Mouse (Mus musculus): ENCODE results near the gene Epn2.
A peak's percentile ranks its signal among the peaks of the same experiment; 100 is the strongest.

The Epn2 gene

DNA sequence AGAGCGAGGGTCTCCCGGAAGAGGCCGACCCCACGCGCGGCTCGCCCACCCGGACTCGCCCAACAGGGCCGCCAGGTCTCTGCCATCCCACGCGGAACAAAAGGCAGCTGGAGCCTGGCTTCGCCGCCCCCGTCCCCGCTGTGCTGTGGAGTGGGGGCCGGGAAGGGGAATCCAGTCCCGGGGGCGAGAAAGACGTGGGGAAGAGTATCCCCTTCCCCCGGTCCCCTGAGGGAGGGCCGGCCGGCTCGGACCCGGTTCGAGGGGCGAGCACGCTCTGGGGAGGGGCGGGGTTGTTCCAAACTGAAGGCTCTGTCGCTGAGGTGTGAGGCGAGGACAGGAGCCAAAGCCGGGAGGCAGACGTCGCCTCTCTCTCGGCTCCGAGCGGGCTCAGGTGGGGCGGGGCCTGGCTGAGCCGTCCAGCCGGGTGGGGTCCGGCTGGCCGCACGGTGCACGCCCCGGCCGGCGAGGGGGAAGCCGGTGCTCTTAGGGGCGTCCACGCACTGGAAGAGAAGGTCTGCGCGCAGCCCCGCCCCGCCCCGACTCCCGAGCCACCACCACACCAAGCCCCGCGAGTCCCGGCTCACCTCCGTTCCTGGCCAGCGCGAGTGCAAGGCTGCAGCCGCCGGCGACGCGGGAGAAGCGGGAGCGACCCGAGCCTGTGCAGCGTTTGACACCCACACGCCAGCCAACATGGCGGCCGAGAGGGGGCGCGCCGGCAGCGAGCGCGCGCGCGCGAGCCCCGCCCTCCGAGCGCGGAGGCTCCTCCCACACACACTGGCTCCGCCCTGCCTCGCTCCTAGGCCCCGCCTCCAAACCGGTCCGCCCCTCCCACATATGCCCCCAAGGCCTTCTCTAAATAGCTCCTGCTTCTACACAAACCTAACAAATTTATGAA, at the start of gene Epn2:
Epn2 (minus strand) TSS at position 705 of the 895 bp plus-strand sequence.
- no peak for DNase-seq (ENCODE audit: low read depth in 1 of 2, low spot score in 2 of 2)

GRCm38 (mm10) chr11:61626509-61626908, 47.0 kb upstream of the Epn2 start:
- DNase-seq (ENCODE audit: low read depth in 1 of 2, low spot score in 2 of 2) = no peak

- DNase-seq (ENCODE audit: low read depth in 1 of 2, low spot score in 2 of 2) = no peak
Observed at GRCm38 (mm10) chr11:61625136-61625535, 45.6 kb upstream of the Epn2 start.

DNA sequence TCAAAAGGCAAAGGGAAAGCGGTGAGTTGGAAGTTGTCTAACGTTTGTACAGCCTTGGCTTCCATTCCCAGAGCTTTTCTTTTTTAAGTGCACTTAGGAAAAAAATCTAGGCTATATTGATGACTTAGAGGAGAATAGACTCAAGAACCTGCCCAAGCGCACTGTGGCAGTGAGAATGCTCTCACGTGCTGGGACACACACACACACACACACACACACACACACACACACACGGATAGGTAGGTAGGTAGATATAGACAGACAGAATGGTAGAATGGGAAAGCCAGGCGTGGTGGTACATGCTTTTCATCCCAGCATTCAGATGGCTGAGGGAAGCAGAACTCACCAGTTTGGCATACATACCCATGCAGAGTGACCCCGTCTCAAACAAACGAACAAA, 41.3 kb upstream of the Epn2 start:
- no peak for DNase-seq (ENCODE audit: low read depth in 1 of 2, low spot score in 2 of 2)

GRCm38 (mm10) chr11:61620254-61620670, 40.8 kb upstream of the Epn2 start:
- no peak for DNase-seq (ENCODE audit: low read depth in 1 of 2, low spot score in 2 of 2)

- DNase-seq (ENCODE audit: low read depth in 1 of 2, low spot score in 2 of 2) = no peak
Observed at GRCm38 (mm10) chr11:61619791-61620241, 40.3 kb upstream of the Epn2 start.

DNA sequence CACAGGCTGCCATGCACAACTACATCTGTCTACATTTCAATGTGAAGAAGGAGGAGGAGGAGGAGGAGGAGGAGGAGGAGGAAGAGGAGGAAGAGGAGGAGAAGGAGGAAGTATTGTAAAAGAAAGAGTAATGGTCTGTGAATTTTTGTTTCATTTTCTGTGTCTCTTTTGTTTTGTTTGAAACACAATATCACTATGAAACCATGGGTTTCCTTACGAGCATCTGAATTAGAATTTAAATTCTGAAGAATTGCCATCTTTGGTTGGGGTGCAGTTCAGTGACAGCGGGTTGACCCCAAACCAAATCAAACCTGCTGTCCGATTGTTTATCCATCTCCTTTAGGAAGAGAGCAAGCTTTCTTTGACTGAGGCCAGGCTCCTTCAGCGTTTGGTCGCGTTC, 39.9 kb upstream of the Epn2 start:
- no peak for DNase-seq (ENCODE audit: low read depth in 1 of 2, low spot score in 2 of 2)

DNA sequence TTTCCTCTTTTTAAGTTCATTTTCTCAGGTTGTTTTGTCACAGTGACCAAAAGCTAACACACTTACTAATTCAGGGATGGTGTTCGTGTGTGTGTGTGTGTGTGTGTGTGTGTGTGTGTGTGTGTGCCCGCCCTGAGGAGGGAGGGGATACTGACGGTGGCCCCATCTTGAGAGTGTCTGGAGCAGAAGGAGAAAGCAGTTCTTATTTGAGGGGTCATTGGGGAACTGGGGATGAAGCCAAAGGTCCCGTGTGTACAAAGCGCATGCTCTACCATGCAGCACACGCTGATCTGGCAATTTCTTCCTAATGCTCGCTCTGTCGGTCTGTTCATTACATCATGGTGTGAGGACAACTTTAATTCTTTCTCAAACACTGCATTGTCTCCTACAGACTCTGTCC, 39.1 kb upstream of the Epn2 start:
- DNase-seq (ENCODE audit: low read depth in 1 of 2, low spot score in 2 of 2) = no peak

GRCm38 (mm10) chr11:61618131-61618530, 38.6 kb upstream of the Epn2 start:
- no peak for DNase-seq (ENCODE audit: low read depth in 1 of 2, low spot score in 2 of 2)

DNA sequence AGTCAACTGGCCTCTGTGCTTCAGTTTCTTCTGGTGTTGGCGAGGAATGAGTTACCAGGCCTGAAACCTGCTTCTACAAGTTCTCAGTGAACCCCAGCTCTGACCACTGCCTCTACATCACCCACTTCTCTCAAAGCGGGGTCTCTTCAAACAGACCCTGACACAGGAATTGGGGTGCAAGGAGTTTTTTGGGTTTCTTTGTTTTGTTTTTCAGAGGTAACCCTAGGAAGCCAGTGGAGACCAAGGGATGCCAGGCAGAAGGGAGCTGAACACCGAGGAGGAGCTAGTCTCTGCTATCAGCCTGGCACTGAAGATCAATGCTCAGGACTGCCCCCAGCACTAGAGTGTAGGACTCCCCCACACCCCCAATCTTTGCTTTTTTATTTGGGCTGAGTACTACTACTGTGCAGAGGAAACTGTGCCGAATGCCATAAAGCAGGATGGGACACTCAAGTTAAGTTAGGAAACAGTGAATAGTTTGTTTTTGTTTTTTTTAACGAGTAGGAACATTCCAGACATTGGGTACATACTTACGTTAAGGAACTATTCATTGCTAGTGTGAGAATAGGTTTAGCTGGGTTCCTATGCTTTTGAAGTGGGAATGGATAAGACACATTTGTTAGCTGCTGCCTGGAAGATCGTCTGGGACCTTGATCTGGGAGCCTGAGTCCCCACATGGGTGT, 37.9 kb upstream of the Epn2 start:
- no peak for DNase-seq (ENCODE audit: low read depth in 1 of 2, low spot score in 2 of 2)

- DNase-seq (ENCODE audit: low read depth in 1 of 2, low spot score in 2 of 2) = no peak
Observed at GRCm38 (mm10) chr11:61616523-61617292, 37.2 kb upstream of the Epn2 start.

GRCm38 (mm10) chr11:61615686-61616522, 36.4 kb upstream of the Epn2 start:
- no peak for DNase-seq (ENCODE audit: low read depth in 1 of 2, low spot score in 2 of 2)

DNA sequence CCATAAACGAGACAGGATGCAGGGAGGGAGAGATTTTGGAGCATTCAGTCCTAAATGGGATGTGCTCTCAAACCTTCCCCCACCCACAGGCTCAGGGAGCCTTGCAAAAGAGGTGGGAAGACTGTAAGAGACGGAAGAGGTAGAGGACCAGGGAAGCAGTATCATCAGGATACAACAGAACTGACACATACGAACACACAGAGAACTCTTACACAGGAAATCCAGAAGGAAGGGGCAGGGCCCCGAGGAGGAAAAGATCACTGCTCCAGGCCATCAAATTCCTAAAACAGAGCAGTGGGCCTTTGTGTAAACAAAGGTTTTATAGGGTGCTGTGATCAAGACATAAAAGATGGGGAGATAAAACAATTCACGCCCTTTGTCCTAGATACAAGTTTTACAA, 34.9 kb upstream of the Epn2 start:
- DNase-seq (ENCODE audit: low read depth in 1 of 2, low spot score in 2 of 2) = no peak

- DNase-seq (ENCODE audit: low read depth in 1 of 2, low spot score in 2 of 2) = no peak
Observed at GRCm38 (mm10) chr11:61612116-61612635, 32.7 kb upstream of the Epn2 start.

- DNase-seq (ENCODE audit: low read depth in 1 of 2, low spot score in 2 of 2) = no peak
Observed at GRCm38 (mm10) chr11:61611197-61611596, 31.7 kb upstream of the Epn2 start.

DNA sequence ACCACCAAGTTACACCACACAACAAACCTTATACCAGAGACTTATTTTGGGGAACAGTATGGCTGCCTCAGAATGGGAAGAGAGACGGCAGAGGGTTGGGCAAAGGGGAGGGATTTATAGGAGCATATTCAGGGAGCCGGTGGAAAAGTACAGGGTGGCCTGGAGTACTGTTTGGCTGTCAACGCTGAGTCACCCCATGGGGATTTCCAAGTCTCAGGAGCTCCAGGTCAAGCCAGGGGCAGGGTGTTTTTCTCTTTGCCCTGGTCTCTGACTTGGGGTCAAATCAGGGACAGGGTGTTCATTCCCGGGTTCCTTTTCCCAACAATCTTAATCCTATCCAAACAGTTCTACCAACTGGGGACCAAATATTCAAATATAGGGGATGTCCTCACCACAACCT, 28.6 kb upstream of the Epn2 start:
- DNase-seq (ENCODE audit: low read depth in 1 of 2, low spot score in 2 of 2) = no peak

GRCm38 (mm10) chr11:61602705-61603104, 23.2 kb upstream of the Epn2 start:
- DNase-seq (ENCODE audit: low read depth in 1 of 2, low spot score in 2 of 2) = peak in 1 of 2 experiments; percentile 19

DNA sequence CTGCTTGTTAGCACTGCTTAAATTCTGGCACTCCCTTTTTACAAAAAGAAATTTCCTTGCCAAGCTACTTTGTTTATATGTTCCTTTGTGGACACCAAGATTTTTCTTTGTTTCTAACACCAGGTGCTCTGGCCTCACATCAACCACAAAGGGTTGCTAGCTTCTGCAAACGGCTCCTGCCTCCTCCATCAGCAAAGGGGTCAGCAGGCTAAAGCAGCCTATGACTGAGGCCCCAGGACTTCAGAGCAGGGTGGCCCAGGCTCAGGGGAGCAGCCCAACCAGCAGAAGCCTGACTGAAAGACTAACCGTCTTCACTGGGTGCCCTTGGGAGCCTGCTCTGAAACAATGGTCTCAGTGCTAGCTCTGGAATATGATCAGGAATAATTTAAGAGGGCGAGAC, 22.0 kb upstream of the Epn2 start:
- no peak for DNase-seq (ENCODE audit: low read depth in 1 of 2, low spot score in 2 of 2)

GRCm38 (mm10) chr11:61598367-61598766, 18.9 kb upstream of the Epn2 start:
- no peak for DNase-seq (ENCODE audit: low read depth in 1 of 2, low spot score in 2 of 2)

GRCm38 (mm10) chr11:61597471-61597870, 18.0 kb upstream of the Epn2 start:
- no peak for DNase-seq (ENCODE audit: low read depth in 1 of 2, low spot score in 2 of 2)
